ENCODE assay signal across 29 mouse cellular contexts in the genomic region with DNA sequence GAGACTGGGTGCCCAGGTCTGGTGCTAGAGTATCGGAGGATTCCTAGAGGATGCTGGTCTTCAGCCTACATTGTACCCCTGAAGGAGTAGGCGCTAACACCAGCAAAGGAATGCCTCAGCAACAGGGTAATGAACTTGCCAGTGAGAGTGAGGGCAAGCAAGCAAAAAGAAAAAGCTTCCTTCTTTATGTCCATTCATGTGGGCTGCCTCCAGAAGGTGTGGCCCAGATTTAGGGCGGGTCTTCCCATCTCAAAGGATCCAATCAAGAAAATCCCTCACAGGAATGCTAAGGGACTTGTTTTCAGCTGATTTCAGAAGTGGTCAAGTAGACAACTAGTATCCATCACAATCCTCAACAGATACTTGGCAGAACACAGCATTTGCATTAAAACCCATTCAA. TPM values are rescaled to one million over a fixed set of nuclear protein-coding genes. Genes with fewer than 3 reads are reported as not detected.
"Had no signal": no experiment of that assay in that cellular context is flagged by ENCODE, and none has a peak within 500 bp of the region (broad histone marks: within the 10 kb centered on the region; RNA-seq: fewer than 3 reads in every experiment).

No protein-coding gene starts in this region.

- H3K9ac ChIP-seq: heart, embryonic 12.5 days; hindbrain, embryonic 12.5 days; hindbrain, embryonic 14.5 days; intestine, embryonic 15.5 days; limb, embryonic 12.5 days; liver, embryonic 13.5 days; liver, embryonic 15.5 days had no signal

- ATAC-seq: hindbrain, embryonic 16.5 days; inflammation-experienced regulatory T-cells, adult 6 months; intestine, embryonic 15.5 days; intestine, postnatal 0 days had no signal

- H3K9me3 ChIP-seq: intestine, embryonic 15.5 days; limb, embryonic 10.5 days; liver, embryonic 13.5 days; liver, embryonic 15.5 days had no signal

- H3K36me3 ChIP-seq: heart, embryonic 12.5 days; hindbrain, embryonic 10.5 days; hindbrain, embryonic 12.5 days; intestine, embryonic 15.5 days; limb, embryonic 10.5 days; limb, embryonic 12.5 days; liver, embryonic 13.5 days; liver, embryonic 15.5 days had no signal

- DNase-seq: gastrocnemius, adult 2 months; gastrocnemius, postnatal 10 days; gastrocnemius, postnatal 25 days; heart, adult 2 months; heart, postnatal 10 days; heart, postnatal 4 days; kidney, adult 18-20 months; kidney, adult 8-10 months; kidney, postnatal 10 days; kidney, postnatal 25 days; kidney, postnatal 4 days; liver; liver, embryonic 13.5 days had no signal

- H3K4me1 ChIP-seq: heart, embryonic 12.5 days; hindbrain, embryonic 10.5 days; hindbrain, embryonic 12.5 days; intestine, embryonic 15.5 days; limb, embryonic 12.5 days; liver, embryonic 13.5 days; liver, embryonic 15.5 days had no signal

- H3K4me3 ChIP-seq: gastrocnemius, adult 2 months; heart, adult 2 months; heart, embryonic 12.5 days; hindbrain, embryonic 10.5 days; hindbrain, embryonic 12.5 days; intestine, embryonic 15.5 days; layer of hippocampus, adult 2 months; left cerebral cortex, adult 2 months; limb, embryonic 10.5 days; limb, embryonic 12.5 days; liver, embryonic 13.5 days; liver, embryonic 15.5 days had no signal

- H3K27ac ChIP-seq: gastrocnemius, adult 2 months; heart, adult 2 months; hindbrain, embryonic 10.5 days; hindbrain, embryonic 12.5 days; hindbrain, embryonic 14.5 days; intestine, embryonic 15.5 days; layer of hippocampus, adult 2 months; left cerebral cortex, adult 2 months; limb, embryonic 10.5 days; limb, embryonic 12.5 days; liver, embryonic 13.5 days; liver, embryonic 15.5 days had no signal

- H3K27me3 ChIP-seq: heart, embryonic 12.5 days; hindbrain, embryonic 12.5 days; intestine, embryonic 15.5 days; limb, embryonic 12.5 days; liver, embryonic 13.5 days; liver, embryonic 15.5 days had no signal

RNA-seq across cellular contexts. Expression of a gene that starts 16.8 kb away (rescaled TPM):
- total RNA-seq: granulocyte monocyte progenitor cell, adult 5-6 weeks had no signal
- polyA plus RNA-seq: heart, embryonic 12.5 days; kidney, embryonic 14.5 days; liver, embryonic 11.5 days; liver, embryonic 13.5 days; liver, embryonic 15.5 days had no signal
